Mouse (Mus musculus): ENCODE data around the gene Zfp553. TPM values are rescaled to one million over a fixed set of nuclear protein-coding genes. Genes with fewer than 3 reads are reported as not detected.

The Zfp553 gene
- total RNA-seq (2021) = 10 to 100 TPM; 18.0 to 20.6 TPM

GRCm38 (mm10) chr7:127232622-127233367 is at the start of gene Zfp553, which contains the start of gene Sept1:
Zfp553 (plus strand) TSS chr7:127233061.
Sept1 (minus strand) TSS chr7:127233130.
- DNase-seq (ENCODE audit: extremely low spot score in 1 of 2, low spot score in 1 of 2) = peak; percentile 68 to 81

- no peak for DNase-seq (ENCODE audit: extremely low spot score in 1 of 2, low spot score in 1 of 2)
These were observed 49.5 kb upstream of the Zfp553 start for GRCm38 (mm10) chr7:127183345-127183744.

GRCm38 (mm10) chr7:127183828-127184227 is 49.0 kb upstream of the Zfp553 start:
- no peak for DNase-seq (ENCODE audit: extremely low spot score in 1 of 2, low spot score in 1 of 2)

GRCm38 (mm10) chr7:127184720-127185119 is 48.1 kb upstream of the Zfp553 start:
- DNase-seq (ENCODE audit: extremely low spot score in 1 of 2, low spot score in 1 of 2) = no peak

GRCm38 (mm10) chr7:127185601-127186000 is 47.3 kb upstream of the Zfp553 start:
- no peak for DNase-seq (ENCODE audit: extremely low spot score in 1 of 2, low spot score in 1 of 2)

GRCm38 (mm10) chr7:127187351-127187750 is 45.5 kb upstream of the Zfp553 start:
- DNase-seq (ENCODE audit: extremely low spot score in 1 of 2, low spot score in 1 of 2) = no peak

- no peak for DNase-seq (ENCODE audit: extremely low spot score in 1 of 2, low spot score in 1 of 2)
These were observed 44.3 kb upstream of the Zfp553 start for GRCm38 (mm10) chr7:127188305-127189276.

GRCm38 (mm10) chr7:127190672-127191071 is 42.2 kb upstream of the Zfp553 start:
- DNase-seq (ENCODE audit: extremely low spot score in 1 of 2, low spot score in 1 of 2) = no peak

- DNase-seq (ENCODE audit: extremely low spot score in 1 of 2, low spot score in 1 of 2) = no peak
These were observed 39.9 kb upstream of the Zfp553 start for GRCm38 (mm10) chr7:127192989-127193388.

- DNase-seq (ENCODE audit: extremely low spot score in 1 of 2, low spot score in 1 of 2) = no peak
These were observed 38.7 kb upstream of the Zfp553 start for GRCm38 (mm10) chr7:127194011-127194632.

- DNase-seq (ENCODE audit: extremely low spot score in 1 of 2, low spot score in 1 of 2) = no peak
These were observed 38.2 kb upstream of the Zfp553 start for GRCm38 (mm10) chr7:127194633-127195029.

GRCm38 (mm10) chr7:127195544-127196295 is 37.1 kb upstream of the Zfp553 start, which contains the start of gene Cd2bp2:
Cd2bp2 (minus strand) TSS chr7:127196050.
- peak; percentile 82 to 89 for DNase-seq (ENCODE audit: extremely low spot score in 1 of 2, low spot score in 1 of 2)

- DNase-seq (ENCODE audit: extremely low spot score in 1 of 2, low spot score in 1 of 2) = no peak
These were observed 36.4 kb upstream of the Zfp553 start for GRCm38 (mm10) chr7:127196484-127196883.

GRCm38 (mm10) chr7:127206606-127207005 is 26.3 kb upstream of the Zfp553 start:
- no peak for DNase-seq (ENCODE audit: extremely low spot score in 1 of 2, low spot score in 1 of 2)

- no peak for DNase-seq (ENCODE audit: extremely low spot score in 1 of 2, low spot score in 1 of 2)
These were observed 25.2 kb upstream of the Zfp553 start for GRCm38 (mm10) chr7:127207374-127208294.

- DNase-seq (ENCODE audit: extremely low spot score in 1 of 2, low spot score in 1 of 2) = no peak
These were observed 24.6 kb upstream of the Zfp553 start, which contains the start of gene Tbc1d10b for GRCm38 (mm10) chr7:127208295-127208552. Tbc1d10b (minus strand) TSS chr7:127208468.

- peak; percentile 82 to 84 for DNase-seq (ENCODE audit: extremely low spot score in 1 of 2, low spot score in 1 of 2)
These were observed 24.1 kb upstream of the Zfp553 start, which contains the start of gene Mylpf for GRCm38 (mm10) chr7:127208553-127209438. Mylpf (plus strand) TSS chr7:127208890.

- DNase-seq (ENCODE audit: extremely low spot score in 1 of 2, low spot score in 1 of 2) = no peak
These were observed 23.0 kb upstream of the Zfp553 start for GRCm38 (mm10) chr7:127209851-127210250.

Data from layer of hippocampus, postnatal 25 days (tissue).